Mouse (Mus musculus) liver, adult 2 months (tissue): ENCODE measurements around the gene Cacnb4. TPM values are rescaled to one million over a fixed set of nuclear protein-coding genes. Genes with fewer than 3 reads are reported as not detected.
A peak's percentile ranks its signal among the peaks of the same experiment; 100 is the strongest.

Experiments
- DNase-seq: peaks from one replicate; pipeline ENCODE4 v3.0.0-alpha.2; 2011; ENCODE audit warnings: low read depth, low spot score; ENCODE audit errors: extremely low read depth
- H3K27ac ChIP-seq: fragments of 200-500 bp; replicated peaks from 2 replicates; pipeline ENCODE4 v1.5.1; 2012; ENCODE audit warnings: low read depth, mild to moderate bottlenecking, control low read depth, inconsistent platforms, low read length; ENCODE audit not compliant: insufficient read depth
- H3K27me3 ChIP-seq: fragments of 200-500 bp; 2 replicates; pipeline ENCODE4 v1.6.1; 2012; ENCODE audit warnings: mild to moderate bottlenecking, moderate library complexity, low read length, inconsistent platforms; ENCODE audit not compliant: control insufficient read depth, insufficient read depth
- H3K36me3 ChIP-seq: fragments of 200-500 bp; 2 replicates; pipeline ENCODE4 v1.6.1; 2012; ENCODE audit warnings: low read length, inconsistent platforms; ENCODE audit not compliant: control insufficient read depth, insufficient read depth
- H3K4me1 ChIP-seq: fragments of 200-500 bp; 2 replicates; pipeline ENCODE4 v1.6.1; 2011; ENCODE audit warnings: low read length; ENCODE audit not compliant: control insufficient read depth, insufficient read depth
- H3K4me3 ChIP-seq: fragments of 200-500 bp; 2 replicates; pipeline ENCODE4 v1.5.1; 2011; ENCODE audit warnings: low read depth, mild to moderate bottlenecking, control low read depth, low read length, moderate library complexity; ENCODE audit not compliant: insufficient read depth
- H3K79me2 ChIP-seq: fragments of 200-500 bp; 2 replicates; pipeline ENCODE4 v1.6.1; 2012; ENCODE audit warnings: inconsistent platforms, mild to moderate bottlenecking, low read length, moderate library complexity; ENCODE audit not compliant: control insufficient read depth, insufficient read depth
- H3K9ac ChIP-seq: fragments of 200-500 bp; 2 replicates; pipeline ENCODE4 v1.6.1; 2012; ENCODE audit warnings: low read depth, mild to moderate bottlenecking, control low read depth, inconsistent platforms, low read length
- CTCF ChIP-seq: fragments of 200-500 bp; IDR thresholded peaks from 2 replicates; pipeline ENCODE4 v1.5.1; 2011; ENCODE audit warnings: low read depth, low read length, control low read depth
- POLR2A ChIP-seq: fragments of 200-500 bp; IDR thresholded peaks from 2 replicates; pipeline ENCODE4 v1.6.1; 2011; ENCODE audit warnings: low read length, control low read depth; ENCODE audit not compliant: insufficient read depth; ENCODE audit errors: extremely low read depth
- WGBS: fragments of 180-500 bp; shearing (Covaris S2); methylation state at CpG from one replicate; pipeline ENCODE4 v1.1.7; 2018; 5-methylcytosine and 5-hydroxymethylcytosine counted together
- polyA plus RNA-seq: library from polyadenylated mRNA; depleted of rRNA; stranded (reverse); fragments of >200 nt; gene quantifications from 2 replicates; pipeline ENCODE4 v1.2.3, GENCODE M21; 2012
- total RNA-seq: library from RNA; depleted of rRNA; stranded (reverse); fragments of >200 nt; gene quantifications from 2 replicates; pipeline ENCODE4 v1.2.3, GENCODE M21; 2014

Cacnb4 gene
- total and polyA plus RNA-seq, 2 experiments: 0.01 TPM; not detected in 1

DNA sequence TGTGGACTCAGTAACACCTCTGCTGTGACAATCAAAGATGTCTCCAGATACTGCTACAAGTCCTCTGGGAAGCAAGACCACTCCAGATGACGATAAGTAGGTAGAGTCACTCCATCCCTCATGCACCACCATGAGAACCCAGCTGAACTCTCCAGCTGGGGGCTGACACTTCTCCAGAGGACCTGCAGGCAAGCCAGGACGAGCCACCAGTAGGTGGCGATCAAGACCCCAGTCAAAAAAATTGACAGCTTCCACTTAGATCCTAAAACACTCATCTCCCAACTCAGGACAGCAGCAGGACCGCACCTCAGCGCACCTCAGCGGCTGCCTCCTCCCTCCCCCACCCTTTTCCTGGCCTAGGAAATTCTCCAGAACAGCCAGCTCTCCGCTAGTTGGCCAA is 43.8 kb downstream of the Cacnb4 start:
- H3K4me1 ChIP-seq: no peaks in the 10 kb centered on the region
- no peak overlapping the region for H3K27ac ChIP-seq
- 6% methylated on average over 7 of the region's 7 CpGs for WGBS
- no peaks in the 10 kb centered on the region for H3K79me2 ChIP-seq
- no peak overlapping the region for H3K4me3 ChIP-seq
- H3K27me3 ChIP-seq: no peaks in the 10 kb centered on the region
- H3K9ac ChIP-seq: no peak overlapping the region
- no peaks in the 10 kb centered on the region for H3K36me3 ChIP-seq
- no peak for DNase-seq
- TF ChIP-seq CTCF: peak; percentile 78
- no peak for TF ChIP-seq POLR2A

DNA sequence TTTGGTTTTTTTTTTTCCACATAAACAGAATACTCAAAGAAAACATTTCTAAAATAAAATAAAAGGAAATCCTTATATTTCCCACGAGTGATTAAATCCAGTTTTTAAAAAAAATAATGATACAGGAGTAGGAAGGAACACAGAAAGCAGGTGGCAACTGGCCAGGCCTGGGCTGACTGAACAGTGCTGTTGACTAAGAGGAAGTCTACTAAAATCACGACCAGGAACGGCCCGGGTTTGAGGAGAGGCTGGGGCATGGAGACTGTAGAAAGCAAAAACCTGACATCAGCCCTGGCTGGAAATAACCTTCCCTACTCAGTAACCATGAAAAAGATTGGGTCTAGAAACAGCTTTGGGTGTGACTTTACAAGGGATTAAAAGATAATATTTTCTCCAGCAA is 48.4 kb downstream of the Cacnb4 start:
- WGBS: 69% methylated on average over 4 of the region's 4 CpGs

DNA sequence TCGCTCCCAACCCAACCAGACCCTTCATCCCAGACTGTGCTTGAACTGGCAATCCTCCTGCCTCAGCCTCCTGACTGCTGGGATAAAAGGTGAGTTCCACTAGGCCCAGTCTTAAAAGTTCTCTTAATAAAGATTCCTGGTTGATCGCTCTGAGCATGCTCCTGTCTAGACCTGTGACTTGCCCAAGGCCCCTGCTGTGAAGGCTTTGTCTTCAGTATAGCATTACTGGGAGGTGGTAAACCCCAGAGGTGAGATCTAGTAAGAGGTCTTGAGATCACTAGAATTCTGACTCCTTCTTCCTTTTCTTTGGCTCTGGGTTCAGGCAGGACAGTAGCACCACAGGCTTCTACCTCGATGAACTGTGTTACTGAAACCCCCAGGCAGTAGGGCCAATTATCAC is 50.4 kb downstream of the Cacnb4 start:
- H3K27me3 ChIP-seq: no peaks in the 10 kb centered on the region
- no peak overlapping the region for H3K4me3 ChIP-seq
- no peak overlapping the region for H3K27ac ChIP-seq
- H3K4me1 ChIP-seq: no peaks in the 10 kb centered on the region; the same call in 1 of the 2 replicates
- DNase-seq: no peak
- H3K36me3 ChIP-seq: no peaks in the 10 kb centered on the region
- no peaks in the 10 kb centered on the region for H3K79me2 ChIP-seq
- 91% methylated on average over 3 of the region's 3 CpGs for WGBS
- no peak overlapping the region for H3K9ac ChIP-seq
- no peak for TF ChIP-seq CTCF
- TF ChIP-seq POLR2A: no peak

More for the DNA sequence above, 48.4 kb downstream of the Cacnb4 start:
- H3K36me3 ChIP-seq: no peaks in the 10 kb centered on the region
- no peak overlapping the region for H3K9ac ChIP-seq
- H3K4me3 ChIP-seq: no peak overlapping the region
- DNase-seq: no peak
- no peak overlapping the region for H3K27ac ChIP-seq
- no peaks in the 10 kb centered on the region for H3K79me2 ChIP-seq
- no peak for TF ChIP-seq CTCF
- TF ChIP-seq POLR2A: no peak
- H3K27me3 ChIP-seq: no peaks in the 10 kb centered on the region
- no peaks in the 10 kb centered on the region; the same call in 1 of the 2 replicates for H3K4me1 ChIP-seq

DNA sequence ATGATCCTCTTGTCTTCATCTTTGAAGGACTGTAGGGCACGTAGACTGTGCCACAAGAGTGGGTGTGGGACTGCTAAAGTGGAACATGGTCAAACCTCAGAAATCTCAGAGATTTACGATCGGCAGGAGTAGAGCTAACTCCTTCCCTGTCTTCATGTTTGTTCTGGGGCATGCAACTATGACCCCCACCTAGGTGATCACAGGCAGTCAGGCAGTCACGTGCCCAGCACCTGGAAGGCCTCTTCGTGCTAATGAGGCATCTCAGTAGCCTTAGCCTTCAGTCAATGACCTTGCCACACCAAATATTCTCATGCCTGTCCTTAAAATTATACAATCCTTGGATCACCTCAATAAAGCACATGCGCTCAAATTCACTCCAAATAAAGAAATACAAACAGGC is 50.9 kb downstream of the Cacnb4 start:
- H3K27ac ChIP-seq: no peak overlapping the region
- WGBS: 93% methylated on average over 6 of the region's 6 CpGs
- TF ChIP-seq POLR2A (no peak), CTCF (no peak)

DNA sequence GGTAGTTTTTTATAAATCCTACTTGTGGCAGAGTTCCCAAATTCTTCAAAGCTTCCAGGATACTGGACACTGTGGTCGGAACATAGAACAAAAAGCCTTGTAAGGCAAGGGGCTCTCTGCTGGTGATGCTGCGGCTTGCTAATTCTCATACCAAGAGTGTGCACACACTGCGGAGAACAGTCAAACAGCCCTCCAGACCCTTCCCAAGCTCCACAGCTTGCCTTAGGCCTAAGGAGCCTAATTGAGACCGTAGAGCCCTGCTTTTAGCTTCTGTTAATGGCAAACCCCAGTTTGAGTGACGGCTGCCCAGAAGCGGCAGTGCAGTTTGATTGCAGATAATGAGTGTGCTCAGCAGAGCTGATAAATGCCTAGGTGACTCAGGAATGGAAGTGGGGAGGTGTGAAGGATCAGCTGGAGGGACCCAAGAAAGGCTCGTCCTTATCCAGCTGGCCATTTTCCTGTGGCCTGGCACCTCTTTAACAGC is 52.7 kb downstream of the Cacnb4 start:
- TF ChIP-seq CTCF: no peak
- no peak for TF ChIP-seq POLR2A
- Histone ChIP-seq H3K36me3 (no peaks in the 10 kb centered on the region), H3K4me1 (peaks cover 3% of the 10 kb centered on the region), H3K4me3 (no peak overlapping the region), H3K79me2 (no peaks in the 10 kb centered on the region), H3K9ac (no peak overlapping the region), H3K27ac (peak overlapping the region; percentile 5; the same call in 1 of the 2 replicates), H3K27me3 (no peaks in the 10 kb centered on the region)
- WGBS: 80% methylated on average over 7 of the region's 7 CpGs
- no peak for DNase-seq

More for the DNA sequence above, 50.9 kb downstream of the Cacnb4 start:
- no peaks in the 10 kb centered on the region for H3K27me3 ChIP-seq
- H3K4me1 ChIP-seq: no peaks in the 10 kb centered on the region; the same call in 1 of the 2 replicates
- H3K9ac ChIP-seq: no peak overlapping the region
- H3K4me3 ChIP-seq: no peak overlapping the region
- no peak for DNase-seq
- no peaks in the 10 kb centered on the region for H3K79me2 ChIP-seq
- H3K36me3 ChIP-seq: no peaks in the 10 kb centered on the region

DNA sequence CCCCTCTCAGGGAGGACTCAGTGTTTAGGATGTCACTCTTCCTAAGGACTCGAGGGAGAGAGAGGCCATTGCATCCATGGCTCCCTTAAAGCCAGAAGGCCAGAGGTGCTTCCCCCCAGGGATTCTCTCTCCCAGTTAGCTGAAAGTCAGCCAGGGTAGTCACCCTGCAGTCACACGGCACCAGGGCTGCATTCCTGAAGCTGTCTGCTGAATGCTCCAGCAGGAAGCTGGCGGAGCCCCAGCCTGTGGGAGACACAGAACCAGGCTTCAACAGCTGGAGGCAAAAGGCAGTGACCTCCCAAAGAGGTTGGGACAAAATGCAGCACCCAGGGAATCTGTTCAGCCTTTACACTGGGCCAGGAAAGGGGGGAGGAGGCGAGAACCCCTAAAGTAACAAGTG is 53.2 kb downstream of the Cacnb4 start:
- H3K4me3 ChIP-seq: no peak overlapping the region
- peaks cover 3% of the 10 kb centered on the region for H3K4me1 ChIP-seq
- H3K79me2 ChIP-seq: no peaks in the 10 kb centered on the region
- no peaks in the 10 kb centered on the region for H3K36me3 ChIP-seq
- H3K27ac ChIP-seq: no peak overlapping the region
- H3K27me3 ChIP-seq: no peaks in the 10 kb centered on the region
- no peak overlapping the region for H3K9ac ChIP-seq
- DNase-seq: peak; percentile 22
- 79% methylated on average over 4 of the region's 4 CpGs for WGBS
- no peak for TF ChIP-seq CTCF
- TF ChIP-seq POLR2A: no peak
